Mouse (Mus musculus) right cerebral cortex, postnatal 36 days (tissue): ENCODE measurements around the gene F5.
"Not testable (repeated sequence)": the region's sequence is repeated elsewhere in the genome, so short reads cannot be mapped to it uniquely, and the experiment has no call there.

Experiments
- DNase-seq, 2 experiments: peaks; one replicate each; pipeline ENCODE4 v3.0.0; 2022; ENCODE audit warnings: low spot score in 2 of 2, mixed read lengths in 1 of 2

F5 gene

DNA sequence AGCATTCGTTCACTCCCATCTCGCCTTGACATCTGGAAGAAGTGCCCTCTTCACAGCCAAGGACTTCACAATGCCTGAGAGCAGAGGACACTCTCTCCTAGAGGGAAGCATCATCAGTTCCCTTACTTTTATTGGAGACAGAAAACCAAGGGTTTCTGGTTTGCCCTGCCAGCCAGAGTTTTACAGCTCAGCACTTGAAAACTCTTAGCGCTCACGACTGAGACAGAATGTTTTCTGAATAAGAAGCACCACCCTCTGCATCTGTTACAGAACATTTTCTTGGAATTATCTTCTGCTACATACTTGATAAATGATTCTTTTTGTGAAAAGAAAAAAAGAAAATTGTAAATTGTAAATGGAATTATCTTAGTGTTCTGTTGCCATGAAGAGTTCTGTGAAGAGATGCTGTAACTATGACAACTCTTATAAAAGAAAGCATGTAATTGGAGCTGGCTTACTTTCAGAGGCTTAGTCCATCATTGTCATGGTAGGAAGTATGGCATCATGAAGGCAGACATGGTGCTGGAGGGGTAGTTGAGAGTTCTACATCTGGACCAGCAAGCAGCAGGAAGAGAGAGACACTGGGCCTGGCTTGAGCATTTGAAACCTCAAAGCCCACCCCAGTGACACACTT lies 80.4 kb downstream of the F5 start:
- DNase-seq, result not testable (repeated sequence)

- DNase-seq, result no peak
Measured at GRCm38 (mm10) chr1:164233447-164233846, 81.8 kb downstream of the F5 start.

DNA sequence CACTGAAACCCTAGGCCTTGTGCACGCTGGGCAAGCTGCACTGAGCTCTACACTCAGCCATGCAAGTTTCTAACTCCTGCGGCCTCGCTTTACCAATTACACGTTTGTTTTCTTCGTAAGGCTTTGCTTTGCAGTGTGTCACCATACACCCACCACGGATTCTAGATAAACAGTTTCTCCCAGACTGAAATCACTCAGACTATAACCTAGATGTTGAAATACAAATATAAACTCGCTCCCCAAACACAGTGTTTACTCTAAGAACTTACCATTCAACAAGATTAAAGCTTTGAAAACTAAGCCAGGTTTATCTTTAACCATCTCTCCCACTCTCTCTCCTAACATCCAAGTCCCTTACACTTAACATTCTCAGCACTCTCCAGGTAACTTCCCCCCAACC lies 83.4 kb downstream of the F5 start:
- DNase-seq, result no peak

- no peak for DNase-seq
Measured at GRCm38 (mm10) chr1:164236078-164236477, 84.4 kb downstream of the F5 start.

GRCm38 (mm10) chr1:164241494-164241893 lies 89.9 kb downstream of the F5 start:
- DNase-seq, result no peak

DNA sequence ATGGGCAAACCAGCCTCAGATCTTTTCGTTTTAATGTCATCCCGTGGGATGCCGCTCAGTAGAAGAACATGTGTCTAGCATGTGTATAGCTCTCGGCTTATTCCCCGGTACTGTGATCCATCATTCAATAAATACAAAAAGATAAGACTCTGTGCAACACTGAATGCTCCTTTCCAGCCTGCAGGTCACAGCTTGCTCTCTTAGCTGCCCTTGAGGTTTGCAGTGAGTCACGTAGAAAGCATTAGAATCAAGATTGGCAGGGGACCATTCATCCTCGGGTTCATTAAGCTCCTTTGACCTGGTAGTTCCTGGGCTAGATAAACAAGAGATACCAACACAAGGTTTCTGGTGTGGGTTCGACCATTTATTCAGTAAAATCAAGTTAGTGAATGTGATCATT lies 91.2 kb downstream of the F5 start:
- no peak for DNase-seq

GRCm38 (mm10) chr1:164247442-164247841 lies 95.8 kb downstream of the F5 start:
- no peak for DNase-seq

- DNase-seq, result no peak
Measured at GRCm38 (mm10) chr1:164247971-164248370, 96.3 kb downstream of the F5 start.

DNA sequence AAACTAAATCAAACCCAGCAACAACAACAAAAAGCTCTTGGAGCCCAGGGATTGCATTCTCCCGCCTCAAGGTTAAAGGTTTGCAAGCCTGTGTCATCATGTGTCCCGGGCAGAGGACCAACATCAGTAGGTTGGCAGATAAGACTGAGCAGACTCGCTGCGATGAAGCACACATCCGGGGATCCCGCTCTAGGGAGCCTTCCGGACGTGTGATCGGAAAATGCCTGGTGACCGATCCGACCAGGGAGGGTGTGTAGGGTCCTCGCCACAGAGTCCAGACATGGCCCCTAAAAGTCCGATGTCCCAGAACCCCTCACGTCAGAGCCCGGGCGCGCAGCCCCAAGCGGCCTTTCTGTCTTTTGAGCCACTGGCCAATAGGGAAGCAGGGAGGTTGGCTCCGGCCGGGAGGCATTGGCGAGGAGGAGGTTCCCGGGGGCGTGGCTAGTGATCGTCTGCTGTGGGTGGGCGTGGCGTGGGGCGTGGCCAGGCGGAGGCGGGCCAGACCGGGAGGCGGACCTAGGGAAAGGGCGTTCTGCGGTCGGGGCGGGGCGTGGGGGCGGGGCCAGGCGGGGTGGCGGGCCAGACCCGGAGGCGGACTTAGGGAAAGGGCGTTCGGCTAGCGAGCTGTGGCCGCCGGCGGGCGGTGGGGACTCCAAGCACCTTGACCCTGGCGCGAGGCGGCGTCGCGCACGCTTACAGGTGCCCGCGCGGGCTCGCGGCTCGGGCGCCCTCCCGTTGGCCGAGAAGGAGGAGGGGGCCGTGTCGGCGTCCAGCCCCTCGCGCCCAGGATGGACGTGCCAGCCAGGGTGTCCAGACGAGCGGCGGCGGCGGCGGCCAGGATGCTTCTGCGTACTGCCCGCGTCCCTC lies 97.1 kb downstream of the F5 start, which contains the start of gene Slc19a2:
Gene Slc19a2, plus strand, starts transcription at position 582 of the 867 bp plus-strand sequence.
- peak; percentile 95 to 96 for DNase-seq

GRCm38 (mm10) chr1:164249332-164249711 lies 97.7 kb downstream of the F5 start:
- peak; percentile 23 to 48 for DNase-seq

DNA sequence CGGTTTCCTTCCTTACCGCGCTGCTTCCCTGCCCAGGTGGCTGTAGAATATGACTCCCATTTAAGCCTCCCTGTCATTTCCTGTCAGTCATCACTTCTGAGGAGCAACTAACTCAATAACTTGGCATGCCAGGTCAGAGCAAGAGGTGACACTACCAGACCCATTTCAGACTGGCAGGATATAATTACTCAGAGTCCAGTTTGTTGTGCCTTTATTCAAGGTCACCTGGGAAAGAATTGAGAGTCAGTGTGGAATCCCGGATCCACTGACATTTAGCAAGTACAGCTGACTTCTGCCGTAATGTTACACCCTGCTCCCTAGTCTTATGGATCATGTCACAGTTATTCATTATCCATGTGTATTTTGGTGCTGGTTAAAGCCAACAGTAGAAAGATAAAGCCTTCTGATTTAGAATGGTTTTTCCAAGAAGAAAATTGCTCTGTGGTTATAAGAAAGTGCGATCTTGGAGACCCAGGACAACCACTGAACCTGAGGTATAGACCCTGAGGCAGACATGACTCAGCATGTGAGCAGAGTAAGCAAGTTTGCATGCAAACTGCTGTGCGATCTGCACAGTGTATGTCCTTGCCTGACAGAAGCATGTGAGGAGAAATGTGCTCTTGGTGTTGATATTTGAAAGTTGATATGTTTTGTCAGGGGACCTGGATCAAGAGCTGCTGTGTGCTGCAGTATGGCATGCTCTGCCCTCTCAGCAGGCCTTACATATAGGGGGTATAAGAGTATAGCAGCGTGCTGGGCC lies 98.9 kb downstream of the F5 start:
- no peak for DNase-seq

DNA sequence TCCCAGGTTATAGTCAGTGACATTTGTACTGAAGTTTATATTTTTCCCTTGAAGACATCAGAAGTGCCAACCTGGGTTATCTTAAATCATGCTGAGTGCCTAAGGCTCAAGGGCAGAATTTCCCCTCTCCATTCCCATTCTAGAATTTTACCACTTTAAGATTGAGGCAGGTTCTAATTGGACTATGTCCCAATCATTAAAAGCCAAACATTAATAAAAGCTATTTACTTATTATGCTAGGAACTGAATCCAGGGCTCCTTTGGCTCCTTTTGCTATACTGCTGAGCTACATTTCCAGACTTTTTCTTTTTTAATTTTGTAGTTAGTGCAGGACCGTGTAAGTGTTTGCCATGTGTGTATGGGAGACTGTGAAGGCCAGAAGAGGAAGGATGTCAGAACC lies 99.8 kb downstream of the F5 start:
- DNase-seq, result no peak

DNA sequence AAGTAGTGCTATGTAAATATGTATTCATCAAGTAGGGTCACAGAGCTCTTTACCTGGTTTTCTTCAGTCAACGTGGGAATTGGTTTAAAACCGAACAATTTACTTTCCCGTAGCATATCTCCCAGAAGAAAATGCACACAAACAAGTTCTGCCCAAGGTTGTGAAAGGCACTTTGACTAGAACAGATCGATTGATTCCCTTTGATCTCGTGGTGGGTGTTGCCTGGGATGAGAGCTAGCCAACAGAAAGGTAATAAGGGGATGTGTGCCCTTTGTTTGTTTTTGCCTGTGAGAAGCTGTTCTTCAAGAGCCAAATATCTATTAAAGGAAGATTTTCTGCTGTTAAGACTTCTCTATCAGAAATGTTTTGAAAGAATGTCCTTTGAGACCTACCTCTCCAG lies 100.9 kb downstream of the F5 start:
- no peak for DNase-seq

DNA sequence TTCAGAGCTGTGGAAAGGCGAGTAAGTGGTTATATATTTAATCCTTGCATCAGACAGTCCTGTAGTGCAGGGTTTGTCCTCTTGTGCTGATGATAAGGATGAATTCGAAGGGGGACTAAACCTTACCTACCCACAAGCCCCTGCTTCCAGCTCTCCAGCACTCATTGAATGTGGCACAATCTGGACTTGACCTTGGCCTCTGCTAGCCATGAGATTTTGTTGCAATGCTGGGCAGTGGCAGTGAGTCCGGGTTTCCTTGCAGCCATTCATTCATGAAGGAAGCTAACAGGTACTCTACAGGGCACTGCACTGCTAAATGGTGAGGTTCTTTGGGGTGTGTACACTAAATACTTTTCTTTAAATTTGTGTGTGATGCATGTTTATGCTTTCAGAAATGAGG lies 103.2 kb downstream of the F5 start:
- DNase-seq, result no peak

GRCm38 (mm10) chr1:164260171-164261028 lies 108.8 kb downstream of the F5 start:
- no peak for DNase-seq

- DNase-seq, result no peak
Measured at GRCm38 (mm10) chr1:164261553-164261952, 109.9 kb downstream of the F5 start.
